Mouse (Mus musculus) forelimb bud, embryonic 11.5 days (tissue): ENCODE data around the gene Epha3.
A peak's percentile ranks its signal among the peaks of the same experiment; 100 is the strongest.

Experiments
- DNase-seq: peaks from one replicate; pipeline ENCODE4 v3.0.0-alpha.2; 2012; ENCODE audit warnings: low read depth, low spot score

The Epha3 gene

GRCm38 (mm10) chr16:63657743-63658142 is 206.2 kb downstream of the Epha3 start:
- no peak for DNase-seq

- DNase-seq, result no peak
Measured at GRCm38 (mm10) chr16:63653393-63653918, 210.5 kb downstream of the Epha3 start.

GRCm38 (mm10) chr16:63650760-63651159 is 213.2 kb downstream of the Epha3 start:
- DNase-seq, result no peak

GRCm38 (mm10) chr16:63646577-63646976 is 217.4 kb downstream of the Epha3 start:
- DNase-seq, result no peak

GRCm38 (mm10) chr16:63642641-63643040 is 221.3 kb downstream of the Epha3 start:
- DNase-seq, result no peak

- no peak for DNase-seq
Measured at GRCm38 (mm10) chr16:63641603-63642002, 222.4 kb downstream of the Epha3 start.

GRCm38 (mm10) chr16:63638701-63639100 is 225.3 kb downstream of the Epha3 start:
- no peak for DNase-seq

- no peak for DNase-seq
Measured at GRCm38 (mm10) chr16:63633748-63634166, 230.2 kb downstream of the Epha3 start.

GRCm38 (mm10) chr16:63625229-63625628 is 238.7 kb downstream of the Epha3 start:
- no peak for DNase-seq

- no peak for DNase-seq
Measured at GRCm38 (mm10) chr16:63621845-63622244, 242.1 kb downstream of the Epha3 start.

- peak; percentile 48 for DNase-seq
Measured at GRCm38 (mm10) chr16:63615396-63615795, 248.6 kb downstream of the Epha3 start.

- DNase-seq, result peak; percentile 53
Measured at GRCm38 (mm10) chr16:63613006-63613405, 251.0 kb downstream of the Epha3 start.

- peak; percentile 58 for DNase-seq
Measured at GRCm38 (mm10) chr16:63600229-63600628, 263.7 kb downstream of the Epha3 start.

GRCm38 (mm10) chr16:63594656-63595055 is 269.3 kb downstream of the Epha3 start:
- DNase-seq, result no peak

GRCm38 (mm10) chr16:63569746-63570145 is 294.2 kb downstream of the Epha3 start:
- DNase-seq, result no peak

GRCm38 (mm10) chr16:63566106-63566836 is 297.7 kb downstream of the Epha3 start:
- DNase-seq, result no peak

- DNase-seq, result peak; percentile 59
Measured at GRCm38 (mm10) chr16:63556410-63557146, 307.4 kb downstream of the Epha3 start.

GRCm38 (mm10) chr16:63552531-63552930 is 311.4 kb downstream of the Epha3 start:
- DNase-seq, result no peak

- DNase-seq, result no peak
Measured at GRCm38 (mm10) chr16:63539489-63539888, 324.5 kb downstream of the Epha3 start.

- DNase-seq, result no peak
Measured at GRCm38 (mm10) chr16:63528821-63529220, 335.2 kb downstream of the Epha3 start.

- no peak for DNase-seq
Measured at GRCm38 (mm10) chr16:63517636-63518035, 346.3 kb downstream of the Epha3 start.

GRCm38 (mm10) chr16:63510069-63510468 is 353.9 kb downstream of the Epha3 start:
- DNase-seq, result no peak

- DNase-seq, result no peak
Measured at GRCm38 (mm10) chr16:63506437-63506836, 357.5 kb downstream of the Epha3 start.
